Mouse (Mus musculus): ENCODE data around the gene Sh3d19.

- TF ChIP-seq CTCF (IDR thresholded peaks at IDR 0.05; ENCODE audit: low read depth, low read length): no peak
- TF ChIP-seq GATA1 (IDR thresholded peaks at IDR 0.05; ENCODE audit: borderline replicate concordance, low read length): no peak
- no peak for TF ChIP-seq TAL1 (conservative IDR thresholded peaks at IDR 0.05; ENCODE audit: low read depth, low read length)
- no peak for TF ChIP-seq GATA2 (IDR thresholded peaks at IDR 0.05; ENCODE audit: borderline replicate concordance, low read depth, low read length)
These were observed 30.4 kb downstream of the Sh3d19 start for GRCm38 (mm10) chr3:86001271-86001670.

All from G1E (cell line).